Mouse (Mus musculus): Measurements from ENCODE around the gene Mrpl54. TPM values are rescaled to one million over a fixed set of nuclear protein-coding genes. Genes with fewer than 3 reads are reported as not detected.
A peak's percentile ranks its signal among the peaks of the same experiment; 100 is the strongest.

The Mrpl54 gene
- polyA plus RNA-seq, 1 experiment from 2014 or later, result 97.3 TPM

Small RNA genes lying within 50 kb of the gene (microRNA-seq; reads per million reads assigned to microRNA genes)
- gene Mir3057, result 10.8 reads per million, percentile 26 among the genes with 10 or more reads in this experiment

Other genes with a start within 250 kb of the Mrpl54 start
- 32.6 and 36.0 TPM in 2 replicates for gene Diras1, start 241.3 kb downstream of the Mrpl54 start, polyA plus RNA-seq (2015; fragmentation: Nextera tagmentation; extraction: Ambion mirVana)
- gene Slc39a3, start 229.5 kb downstream of the Mrpl54 start, polyA plus RNA-seq (2015; fragmentation: Nextera tagmentation; extraction: Ambion mirVana), result 46.3 TPM in 2 replicates
- gene Sgta, start 206.8 kb downstream of the Mrpl54 start, polyA plus RNA-seq (2015; fragmentation: Nextera tagmentation; extraction: Ambion mirVana), result 316 and 320 TPM in 2 replicates
- gene Thop1, start 196.9 kb downstream of the Mrpl54 start, polyA plus RNA-seq (2015; fragmentation: Nextera tagmentation; extraction: Ambion mirVana), result 60.0 and 61.7 TPM in 2 replicates
- gene Creb3l3, start 168.1 kb downstream of the Mrpl54 start, polyA plus RNA-seq (2015; fragmentation: Nextera tagmentation; extraction: Ambion mirVana), result 0.13 and 0.25 TPM in 2 replicates
- gene Map2k2, start 161.0 kb downstream of the Mrpl54 start, polyA plus RNA-seq (2015; fragmentation: Nextera tagmentation; extraction: Ambion mirVana), result 211 and 229 TPM in 2 replicates
- 12.1 and 15.1 TPM in 2 replicates for gene Zbtb7a, start 131.7 kb downstream of the Mrpl54 start, polyA plus RNA-seq (2015; fragmentation: Nextera tagmentation; extraction: Ambion mirVana)
- 54.9 and 57.8 TPM in 2 replicates for gene Pias4, start 99.0 kb downstream of the Mrpl54 start, polyA plus RNA-seq (2015; fragmentation: Nextera tagmentation; extraction: Ambion mirVana)
- gene Eef2, start 90.3 kb downstream of the Mrpl54 start, polyA plus RNA-seq (2015; fragmentation: Nextera tagmentation; extraction: Ambion mirVana), result 633 and 637 TPM in 2 replicates
- 56.8 and 61.3 TPM in 2 replicates for gene Dapk3, start 83.9 kb downstream of the Mrpl54 start, polyA plus RNA-seq (2015; fragmentation: Nextera tagmentation; extraction: Ambion mirVana)
- gene 4930442H23Rik, start 83.1 kb downstream of the Mrpl54 start, polyA plus RNA-seq (2015; fragmentation: Nextera tagmentation; extraction: Ambion mirVana), result 0.14 and 0.19 TPM in 2 replicates
- 0.11 TPM in 1 of 2 replicates, not detected in the other for gene Nmrk2, start 64.9 kb downstream of the Mrpl54 start, polyA plus RNA-seq (2015; fragmentation: Nextera tagmentation; extraction: Ambion mirVana)
- gene Atcay, start 36.1 kb downstream of the Mrpl54 start, polyA plus RNA-seq (2015; fragmentation: Nextera tagmentation; extraction: Ambion mirVana), result 72.6 and 75.3 TPM in 2 replicates
- gene Zfr2, start 33.8 kb downstream of the Mrpl54 start, polyA plus RNA-seq (2015; fragmentation: Nextera tagmentation; extraction: Ambion mirVana), result 19.5 and 21.2 TPM in 2 replicates
- 22.4 TPM in 2 replicates for gene Matk, start 14.0 kb downstream of the Mrpl54 start, polyA plus RNA-seq (2015; fragmentation: Nextera tagmentation; extraction: Ambion mirVana)
- 33.5 and 37.5 TPM in 2 replicates for gene Apba3, start within 50 bp of the Mrpl54 start, polyA plus RNA-seq (2015; fragmentation: Nextera tagmentation; extraction: Ambion mirVana)
- 8.5 and 9.0 TPM in 2 replicates for gene Tjp3, start 24.6 kb upstream of the Mrpl54 start, polyA plus RNA-seq (2015; fragmentation: Nextera tagmentation; extraction: Ambion mirVana)
- gene Pip5k1c, start 26.0 kb upstream of the Mrpl54 start, polyA plus RNA-seq (2015; fragmentation: Nextera tagmentation; extraction: Ambion mirVana), result 123 and 127 TPM in 2 replicates
- 40.7 and 42.4 TPM in 2 replicates for gene Cactin, start 54.2 kb upstream of the Mrpl54 start, polyA plus RNA-seq (2015; fragmentation: Nextera tagmentation; extraction: Ambion mirVana)
- 3.1 and 4.3 TPM in 2 replicates for gene Tbxa2r, start 61.8 kb upstream of the Mrpl54 start, polyA plus RNA-seq (2015; fragmentation: Nextera tagmentation; extraction: Ambion mirVana)
- not detected in 2 replicates for gene Gipc3, start 76.3 kb upstream of the Mrpl54 start, polyA plus RNA-seq (2015; fragmentation: Nextera tagmentation; extraction: Ambion mirVana)
- gene Hmg20b, start 83.5 kb upstream of the Mrpl54 start, polyA plus RNA-seq (2015; fragmentation: Nextera tagmentation; extraction: Ambion mirVana), result 41.4 and 43.3 TPM in 2 replicates
- 11.2 and 11.9 TPM in 2 replicates for gene Mfsd12, start 90.6 kb upstream of the Mrpl54 start, polyA plus RNA-seq (2015; fragmentation: Nextera tagmentation; extraction: Ambion mirVana)
- gene 4930404N11Rik, start 98.9 kb upstream of the Mrpl54 start, polyA plus RNA-seq (2015; fragmentation: Nextera tagmentation; extraction: Ambion mirVana), result 0.73 and 1.3 TPM in 2 replicates
- 133 and 135 TPM in 2 replicates for gene Fzr1, start 111.6 kb upstream of the Mrpl54 start, polyA plus RNA-seq (2015; fragmentation: Nextera tagmentation; extraction: Ambion mirVana)
- 88.2 and 89.0 TPM in 2 replicates for gene Dohh, start 117.5 kb upstream of the Mrpl54 start, polyA plus RNA-seq (2015; fragmentation: Nextera tagmentation; extraction: Ambion mirVana)
- gene Gm48551, start 117.5 kb upstream of the Mrpl54 start, polyA plus RNA-seq (2015; fragmentation: Nextera tagmentation; extraction: Ambion mirVana), result 5.4 and 6.6 TPM in 2 replicates
- 2.9 and 3.1 TPM in 2 replicates for gene Gm48552, start 122.1 kb upstream of the Mrpl54 start, polyA plus RNA-seq (2015; fragmentation: Nextera tagmentation; extraction: Ambion mirVana)
- 1.2 and 1.8 TPM in 2 replicates for gene Smim24, start 126.1 kb upstream of the Mrpl54 start, polyA plus RNA-seq (2015; fragmentation: Nextera tagmentation; extraction: Ambion mirVana)
- 24.2 and 29.4 TPM in 2 replicates for gene Nfic, start 188.7 kb upstream of the Mrpl54 start, polyA plus RNA-seq (2015; fragmentation: Nextera tagmentation; extraction: Ambion mirVana)
- gene Celf5, start 215.8 kb upstream of the Mrpl54 start, polyA plus RNA-seq (2015; fragmentation: Nextera tagmentation; extraction: Ambion mirVana), result 76.1 and 78.5 TPM in 2 replicates
- gene Ncln, start 229.5 kb upstream of the Mrpl54 start, polyA plus RNA-seq (2015; fragmentation: Nextera tagmentation; extraction: Ambion mirVana), result 60.3 and 65.0 TPM in 2 replicates
- gene S1pr4, start 233.2 kb upstream of the Mrpl54 start, polyA plus RNA-seq (2015; fragmentation: Nextera tagmentation; extraction: Ambion mirVana), result 0.69 and 0.73 TPM in 2 replicates